Mouse (Mus musculus) erythroblast, embryonic 14.5 days (primary cell): ENCODE results near the gene Drd2.

ENCODE experiments used
- GATA1 ChIP-seq: IDR thresholded peaks from 2 replicates; pipeline ENCODE4 v1.6.1; 2012; ENCODE audit warnings: low read length, inconsistent platforms, mixed read lengths
- TAL1 ChIP-seq: IDR thresholded peaks from 3 replicates; pipeline ENCODE4 v1.6.1; 2012; ENCODE audit warnings: low read length, inconsistent platforms, mixed read lengths

DNA sequence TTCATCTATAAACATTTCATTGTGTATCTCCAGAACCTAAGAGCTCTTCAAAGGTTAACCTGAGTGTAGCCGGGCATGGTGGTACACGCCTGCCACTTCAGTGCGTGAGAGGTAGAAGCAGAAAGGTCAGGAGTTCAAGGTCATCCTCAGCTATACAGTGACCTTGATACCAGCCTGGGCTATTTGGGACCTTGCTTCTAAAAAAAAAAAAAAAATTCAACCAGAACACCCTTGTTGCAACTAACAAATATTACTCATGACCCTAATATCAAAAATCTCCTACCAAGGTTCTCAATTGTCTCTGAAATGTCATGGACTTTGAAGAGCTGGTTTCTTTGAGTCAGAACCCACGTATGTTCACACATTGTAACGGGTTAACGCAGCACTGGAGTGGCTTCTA lies 44.4 kb downstream of the Drd2 start:
- no peak for TF ChIP-seq GATA1
- TF ChIP-seq TAL1 = no peak
